Mouse (Mus musculus): ENCODE data around the gene Tagap1. TPM values are rescaled to one million over a fixed set of nuclear protein-coding genes. Genes with fewer than 3 reads are reported as not detected.
"Not testable (repeated sequence)": the region's sequence is repeated elsewhere in the genome, so short reads cannot be mapped to it uniquely, and the experiment has no call there.

Gene Tagap1
- total RNA-seq (2017) = 53.8 and 57.4 TPM in 2 replicates

DNA sequence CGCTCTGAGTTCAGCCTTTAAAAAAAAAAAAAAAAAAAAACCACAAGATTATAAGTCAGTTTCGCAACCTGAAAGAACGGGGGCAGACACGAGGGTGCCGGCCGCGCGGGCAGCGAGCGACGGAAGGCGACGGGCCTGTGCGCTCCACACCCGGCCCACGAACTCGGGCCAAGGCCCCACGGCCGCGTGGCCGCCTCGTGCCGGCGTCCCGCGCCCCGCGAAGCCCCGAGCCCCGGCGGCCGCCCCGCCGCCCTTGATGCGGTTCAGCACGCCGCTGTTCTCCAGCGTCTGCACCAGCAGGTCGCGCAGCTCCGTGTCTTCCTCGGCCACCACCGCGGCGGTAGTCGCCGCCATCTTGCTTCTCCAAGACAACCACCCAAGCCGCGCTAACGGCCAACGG, at the start of gene Tagap1:
Gene Tagap1, minus strand, starts transcription at position 381 of the 400 bp plus-strand sequence.
- not testable (repeated sequence) for ATAC-seq (replicated peaks in 1 of 2; ENCODE audit: insufficient read depth in 1 of 2, low FRiP score in 2 of 2, low TSS enrichment in 1 of 2, low read depth in 1 of 2, poor library complexity in 2 of 2, severe bottlenecking in 2 of 2)

DNA sequence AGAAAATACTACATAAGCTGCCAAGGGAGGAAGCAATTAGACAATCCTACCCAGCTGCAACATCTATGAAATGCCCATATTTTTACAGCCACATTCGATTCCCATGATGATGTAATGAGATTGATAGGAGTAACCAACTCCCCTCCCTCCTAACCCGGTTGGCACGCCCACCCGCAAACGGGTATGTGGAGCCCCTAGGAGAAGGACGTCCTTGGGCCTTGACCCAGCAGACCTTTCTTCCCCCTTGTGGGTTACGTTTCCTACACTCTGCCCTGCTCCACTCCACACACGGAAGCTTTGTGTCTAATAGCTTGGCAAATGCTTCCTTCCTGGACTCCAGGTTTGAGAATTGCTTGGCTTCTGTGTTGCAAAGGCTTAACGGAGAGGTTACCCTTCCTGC, 48.9 kb upstream of the Tagap1 start:
- peak; percentile 76 to 80 for ATAC-seq (replicated peaks in 1 of 2; ENCODE audit: insufficient read depth in 1 of 2, low FRiP score in 2 of 2, low TSS enrichment in 1 of 2, low read depth in 1 of 2, poor library complexity in 2 of 2, severe bottlenecking in 2 of 2)

DNA sequence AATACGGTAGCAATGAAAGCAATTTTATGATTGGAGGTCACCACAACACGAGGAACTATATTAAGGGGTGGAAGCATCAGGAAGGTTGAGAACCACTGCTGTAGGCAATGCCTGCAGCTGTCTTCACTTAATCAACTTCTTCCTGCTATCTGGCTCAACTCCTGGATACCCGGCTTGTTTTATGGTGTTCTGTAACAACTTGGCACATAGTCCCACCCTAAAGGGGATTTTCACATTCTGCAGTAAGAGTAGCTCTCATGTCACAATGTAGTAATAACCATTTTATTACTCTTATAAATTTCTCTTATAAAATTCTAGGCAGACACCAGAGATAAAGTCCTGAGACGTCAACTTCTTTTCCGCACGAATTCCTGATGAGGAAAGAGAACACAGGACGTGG, 48.5 kb upstream of the Tagap1 start:
- ATAC-seq (replicated peaks in 1 of 2; ENCODE audit: insufficient read depth in 1 of 2, low FRiP score in 2 of 2, low TSS enrichment in 1 of 2, low read depth in 1 of 2, poor library complexity in 2 of 2, severe bottlenecking in 2 of 2) = not testable (repeated sequence)

DNA sequence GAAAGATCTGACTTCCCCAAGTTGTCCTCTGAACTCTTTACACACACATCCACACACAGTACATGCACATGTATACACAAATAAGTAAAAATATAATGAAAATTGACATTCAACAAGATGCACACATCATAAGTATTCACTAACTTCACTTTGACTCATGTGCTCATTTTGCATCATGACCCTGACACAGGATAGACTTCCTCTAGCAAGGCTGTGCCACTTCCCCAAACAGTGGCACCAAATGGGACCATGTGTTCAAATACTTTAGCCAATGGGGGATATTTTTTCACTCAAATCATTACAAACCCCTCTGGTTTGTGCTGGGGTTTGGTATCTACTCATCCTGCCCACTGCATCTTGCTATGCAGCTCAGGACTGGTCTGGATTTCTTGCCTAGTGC, 47.9 kb upstream of the Tagap1 start:
- not testable (repeated sequence) for ATAC-seq (replicated peaks in 1 of 2; ENCODE audit: insufficient read depth in 1 of 2, low FRiP score in 2 of 2, low TSS enrichment in 1 of 2, low read depth in 1 of 2, poor library complexity in 2 of 2, severe bottlenecking in 2 of 2)

DNA sequence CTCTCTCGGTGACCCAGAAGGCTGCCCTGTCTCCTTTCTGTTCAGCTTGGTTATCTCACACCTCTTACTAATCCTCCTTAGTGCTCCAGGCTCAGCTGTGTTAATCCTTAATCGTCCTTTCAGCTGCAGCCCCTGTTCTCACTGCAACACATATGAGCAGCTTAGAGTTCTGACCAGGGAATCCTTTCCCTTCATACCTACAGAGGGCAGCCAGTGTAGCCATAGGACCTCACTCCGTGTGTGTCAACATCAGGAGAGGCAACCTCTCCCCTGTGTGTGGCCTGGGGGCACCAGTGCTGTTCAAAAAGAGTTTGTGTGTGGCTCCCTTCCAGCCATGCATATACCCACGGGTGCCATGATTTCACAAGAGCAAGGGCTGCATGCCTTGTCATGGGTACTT, 44.7 kb upstream of the Tagap1 start:
- not testable (repeated sequence) for ATAC-seq (replicated peaks in 1 of 2; ENCODE audit: insufficient read depth in 1 of 2, low FRiP score in 2 of 2, low TSS enrichment in 1 of 2, low read depth in 1 of 2, poor library complexity in 2 of 2, severe bottlenecking in 2 of 2)

DNA sequence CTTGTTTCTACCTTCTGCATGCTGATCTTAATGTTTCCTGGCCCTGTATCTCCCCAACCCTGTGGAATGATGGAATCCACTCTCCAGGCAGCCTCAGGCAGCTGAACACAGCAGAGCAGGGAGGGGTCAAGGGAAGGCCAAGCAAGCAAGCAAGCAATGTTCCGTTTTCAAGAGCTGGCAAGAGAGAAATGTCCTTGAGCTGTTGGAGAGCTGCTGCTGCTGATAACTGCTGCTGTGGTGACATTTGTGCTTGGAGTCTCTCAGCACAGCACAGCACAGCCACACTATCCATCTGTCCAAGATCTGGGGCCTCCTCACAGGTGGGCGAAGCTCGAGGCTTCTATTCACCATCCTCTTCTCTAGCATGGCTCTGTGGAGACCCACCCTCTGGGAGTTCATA, 42.4 kb upstream of the Tagap1 start:
- ATAC-seq (replicated peaks in 1 of 2; ENCODE audit: insufficient read depth in 1 of 2, low FRiP score in 2 of 2, low TSS enrichment in 1 of 2, low read depth in 1 of 2, poor library complexity in 2 of 2, severe bottlenecking in 2 of 2) = not testable (repeated sequence)

DNA sequence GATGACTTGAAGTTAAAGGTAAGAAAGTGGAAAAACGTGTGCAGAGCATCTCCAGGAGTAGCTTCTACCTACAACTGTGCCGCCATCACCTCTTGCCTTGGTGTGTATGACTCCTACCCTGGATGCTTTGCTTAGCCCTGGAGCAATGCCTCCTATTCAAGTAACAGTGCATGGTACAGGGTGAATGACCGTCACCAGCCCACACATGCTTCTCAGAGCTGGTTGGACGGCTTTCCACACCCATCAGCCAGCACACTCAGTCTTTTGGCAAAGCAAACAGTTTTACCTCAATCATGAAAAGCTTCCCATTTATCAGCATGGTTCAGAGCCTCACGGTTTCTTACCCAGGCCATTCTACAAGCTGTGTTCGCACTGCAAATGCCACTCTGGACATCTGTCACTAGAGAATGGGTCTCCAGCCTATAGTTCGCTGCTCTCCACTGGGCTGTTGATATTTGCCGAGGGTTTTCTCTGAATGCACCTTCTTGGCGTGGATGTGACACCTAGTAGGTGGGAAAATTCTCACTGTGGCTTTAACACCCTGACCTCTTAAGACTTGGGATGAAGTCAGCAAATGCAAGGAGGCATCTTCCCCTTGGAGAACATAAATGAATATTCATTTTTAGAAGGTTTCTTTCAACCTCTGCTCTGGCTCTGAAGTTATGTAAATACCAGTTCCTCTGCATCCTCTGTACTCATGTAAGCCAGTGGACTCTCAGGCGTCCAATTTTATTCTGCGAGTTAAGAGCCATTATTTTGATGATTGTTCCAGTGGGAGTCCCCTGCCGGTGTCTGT, 41.0 kb upstream of the Tagap1 start:
- not testable (repeated sequence) for ATAC-seq (replicated peaks in 1 of 2; ENCODE audit: insufficient read depth in 1 of 2, low FRiP score in 2 of 2, low TSS enrichment in 1 of 2, low read depth in 1 of 2, poor library complexity in 2 of 2, severe bottlenecking in 2 of 2)

DNA sequence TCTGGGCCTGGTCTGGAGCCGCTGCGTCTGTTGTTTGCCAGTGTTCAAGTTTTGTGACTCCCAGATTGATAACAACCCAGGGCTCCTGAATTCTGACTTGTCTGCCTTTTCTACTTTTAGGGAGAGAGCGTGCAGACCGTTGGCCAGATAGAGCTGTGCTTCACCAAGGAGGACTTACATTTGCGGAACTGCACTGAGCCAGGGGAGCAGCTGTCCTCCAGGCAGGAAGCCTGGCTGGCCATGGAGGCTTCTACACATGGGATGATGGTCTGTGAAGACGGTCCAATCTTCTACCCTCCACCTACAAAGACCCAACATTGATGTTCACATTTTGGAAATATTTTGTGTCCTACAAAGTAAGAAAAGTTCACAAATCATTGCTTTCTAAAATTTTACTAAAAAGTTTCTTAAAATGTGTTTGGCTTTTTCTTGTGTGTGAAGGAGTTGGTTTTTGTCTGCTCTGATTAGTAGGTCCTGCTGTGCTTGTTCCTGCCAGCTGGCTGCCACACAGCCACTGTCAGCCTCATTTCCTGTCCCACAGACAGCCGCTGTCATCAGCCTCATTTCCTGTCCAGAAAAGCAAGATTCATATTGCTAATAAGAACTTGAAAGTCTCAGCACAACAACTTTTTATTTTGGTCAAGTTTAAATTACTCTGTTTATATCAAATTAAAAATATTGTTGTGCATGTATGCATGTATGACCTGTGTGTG, 37.0 kb upstream of the Tagap1 start:
- ATAC-seq (replicated peaks in 1 of 2; ENCODE audit: insufficient read depth in 1 of 2, low FRiP score in 2 of 2, low TSS enrichment in 1 of 2, low read depth in 1 of 2, poor library complexity in 2 of 2, severe bottlenecking in 2 of 2) = not testable (repeated sequence)

DNA sequence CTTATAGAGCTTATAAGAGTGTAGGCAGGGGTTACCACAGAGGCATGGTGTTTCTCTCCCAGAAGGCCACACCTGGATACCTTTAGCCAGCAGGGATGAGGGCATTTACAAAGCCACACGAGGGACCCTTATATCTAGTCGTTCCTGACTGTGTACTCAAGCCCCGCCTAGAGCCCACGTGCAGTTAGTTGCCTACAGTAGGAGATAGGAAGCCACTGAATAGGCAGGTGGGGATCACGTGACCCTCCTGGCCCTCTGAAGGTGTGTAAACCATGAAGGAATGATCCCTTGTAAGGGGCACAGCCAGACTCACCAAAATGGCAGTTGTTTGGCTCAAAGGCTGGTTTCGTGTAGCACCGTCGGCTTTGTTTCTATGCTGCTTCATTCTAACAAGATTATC, 35.9 kb upstream of the Tagap1 start:
- not testable (repeated sequence) for ATAC-seq (replicated peaks in 1 of 2; ENCODE audit: insufficient read depth in 1 of 2, low FRiP score in 2 of 2, low TSS enrichment in 1 of 2, low read depth in 1 of 2, poor library complexity in 2 of 2, severe bottlenecking in 2 of 2)

DNA sequence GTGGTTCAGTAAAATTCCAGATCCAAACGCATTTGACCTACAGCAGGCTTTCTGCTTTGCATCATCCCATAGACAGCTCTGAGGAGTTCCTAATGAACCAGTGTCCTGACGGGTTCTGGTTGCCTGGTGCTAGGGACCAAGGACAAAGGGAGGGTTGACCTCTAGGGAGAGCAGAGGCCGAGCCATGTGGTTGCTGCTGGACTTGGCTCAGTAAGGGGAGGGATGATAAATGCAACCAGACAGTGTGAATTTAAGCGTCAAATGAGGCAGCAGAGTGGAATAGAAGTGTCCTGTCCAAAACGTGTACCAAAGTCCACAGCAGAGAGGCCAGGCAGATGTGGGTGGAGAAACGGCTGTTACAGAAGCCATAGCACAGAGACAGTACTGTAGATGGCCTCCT, 34.5 kb upstream of the Tagap1 start:
- ATAC-seq (replicated peaks in 1 of 2; ENCODE audit: insufficient read depth in 1 of 2, low FRiP score in 2 of 2, low TSS enrichment in 1 of 2, low read depth in 1 of 2, poor library complexity in 2 of 2, severe bottlenecking in 2 of 2) = not testable (repeated sequence)

DNA sequence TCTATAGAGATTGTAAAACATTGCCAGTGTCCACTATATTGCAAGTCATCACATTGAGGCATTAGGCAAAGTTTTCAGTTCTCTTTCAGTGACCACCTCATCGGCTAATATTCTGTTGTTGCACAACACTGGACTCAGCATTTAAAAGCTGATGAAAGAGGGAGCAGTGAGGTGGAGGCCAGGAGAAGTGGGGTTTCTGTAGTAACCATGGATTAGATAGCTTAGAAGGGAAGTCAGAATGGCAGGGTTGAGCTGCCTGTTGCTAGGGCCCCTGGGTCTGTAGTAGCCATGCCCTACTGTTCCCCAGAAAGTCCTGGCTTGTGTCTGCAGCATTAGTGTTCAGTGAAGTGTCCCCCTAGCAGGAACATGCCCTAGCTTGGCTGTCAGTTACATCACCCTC, 25.2 kb upstream of the Tagap1 start:
- not testable (repeated sequence) for ATAC-seq (replicated peaks in 1 of 2; ENCODE audit: insufficient read depth in 1 of 2, low FRiP score in 2 of 2, low TSS enrichment in 1 of 2, low read depth in 1 of 2, poor library complexity in 2 of 2, severe bottlenecking in 2 of 2)

DNA sequence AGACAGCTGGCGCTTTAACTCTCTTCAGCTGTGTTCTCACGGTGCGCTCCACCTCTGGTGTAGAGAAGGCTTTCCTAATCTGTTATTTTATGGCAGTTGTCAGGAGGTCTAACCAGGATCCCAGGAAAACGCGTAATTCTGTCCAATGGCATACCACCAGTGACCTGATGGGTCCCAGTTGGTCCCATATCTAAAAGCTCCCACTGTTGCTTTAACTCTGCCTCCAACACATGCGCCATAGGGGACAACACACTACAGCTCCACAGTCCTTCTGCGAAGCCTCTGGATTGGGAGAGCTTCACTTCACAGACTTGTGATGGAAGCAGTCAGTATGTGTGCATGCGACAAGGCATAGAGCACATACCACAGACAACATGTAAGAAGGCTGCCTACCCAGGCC, 19.2 kb upstream of the Tagap1 start:
- not testable (repeated sequence) for ATAC-seq (replicated peaks in 1 of 2; ENCODE audit: insufficient read depth in 1 of 2, low FRiP score in 2 of 2, low TSS enrichment in 1 of 2, low read depth in 1 of 2, poor library complexity in 2 of 2, severe bottlenecking in 2 of 2)

DNA sequence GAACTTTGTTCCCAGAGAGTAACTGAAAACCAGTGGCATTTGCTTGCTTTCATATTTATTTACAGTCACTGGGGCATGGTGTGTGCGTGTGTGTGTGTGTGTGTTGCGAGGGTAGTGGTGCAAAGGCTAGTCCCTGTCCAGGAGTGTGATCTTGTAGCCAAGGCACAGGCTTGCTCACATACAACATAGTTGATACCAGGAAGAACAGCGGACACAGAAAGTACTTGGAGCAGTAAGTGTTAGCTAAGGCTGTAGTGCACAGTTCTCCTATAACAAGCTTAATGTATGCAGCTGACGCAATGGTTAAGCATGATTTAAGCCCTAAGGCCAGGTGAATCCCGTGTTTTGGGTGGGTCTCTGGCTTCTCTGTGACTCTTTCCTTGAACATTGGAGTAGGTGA, 18.4 kb upstream of the Tagap1 start:
- not testable (repeated sequence) for ATAC-seq (replicated peaks in 1 of 2; ENCODE audit: insufficient read depth in 1 of 2, low FRiP score in 2 of 2, low TSS enrichment in 1 of 2, low read depth in 1 of 2, poor library complexity in 2 of 2, severe bottlenecking in 2 of 2)

DNA sequence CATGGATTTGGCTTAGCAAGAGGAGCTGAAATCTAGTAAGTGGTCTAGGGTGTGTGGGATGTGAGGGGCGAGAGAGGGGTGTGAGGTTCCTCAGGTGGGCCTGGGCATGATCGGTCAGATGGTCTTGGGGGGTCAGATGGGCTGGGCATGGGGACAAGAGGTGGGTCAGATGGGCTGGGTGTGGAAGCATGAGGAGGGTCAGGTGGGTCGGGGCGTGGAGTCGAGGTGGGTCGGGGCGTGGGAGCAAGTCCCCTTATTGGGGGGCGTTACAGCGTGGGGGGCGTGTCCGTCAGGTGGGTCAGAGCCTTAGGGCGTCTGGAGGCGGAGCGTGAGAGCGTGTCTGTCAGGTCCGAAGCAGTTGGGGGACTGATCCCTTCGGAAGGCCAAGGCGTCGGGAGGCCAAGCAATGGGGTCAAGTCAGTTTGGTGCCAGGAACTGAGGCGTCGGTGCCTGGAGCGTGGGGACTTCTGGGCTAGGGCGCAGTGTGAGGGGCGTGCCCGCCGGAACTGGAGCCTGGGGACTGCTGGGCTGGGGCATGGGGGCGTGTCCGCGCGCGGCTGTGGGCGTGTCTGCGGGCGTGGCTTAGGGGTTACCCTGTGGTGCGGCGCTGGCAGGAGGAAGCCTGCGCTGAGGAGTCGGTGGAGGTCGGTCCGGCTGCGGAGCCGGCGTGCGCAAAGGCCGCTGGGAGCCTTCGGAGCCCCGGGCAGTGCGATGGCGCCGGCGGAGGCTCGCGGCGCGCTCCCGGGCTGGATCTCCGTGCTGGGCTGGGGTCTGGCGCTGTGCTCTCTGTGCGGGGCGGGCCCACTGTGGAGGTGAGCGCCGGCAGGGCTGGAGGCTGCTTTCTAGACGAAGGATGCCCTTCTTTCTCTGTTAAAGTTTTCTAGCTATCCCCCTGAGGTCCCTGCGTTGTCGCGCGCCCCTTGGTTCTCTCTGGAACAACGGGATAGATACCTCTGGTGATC, 17.6 kb upstream of the Tagap1 start, which contains the start of gene Gm49721:
Gene Gm49721, plus strand, starts transcription at position 618 of the 962 bp plus-strand sequence.
- ATAC-seq (replicated peaks in 1 of 2; ENCODE audit: insufficient read depth in 1 of 2, low FRiP score in 2 of 2, low TSS enrichment in 1 of 2, low read depth in 1 of 2, poor library complexity in 2 of 2, severe bottlenecking in 2 of 2) = peak; percentile 93 to 96

DNA sequence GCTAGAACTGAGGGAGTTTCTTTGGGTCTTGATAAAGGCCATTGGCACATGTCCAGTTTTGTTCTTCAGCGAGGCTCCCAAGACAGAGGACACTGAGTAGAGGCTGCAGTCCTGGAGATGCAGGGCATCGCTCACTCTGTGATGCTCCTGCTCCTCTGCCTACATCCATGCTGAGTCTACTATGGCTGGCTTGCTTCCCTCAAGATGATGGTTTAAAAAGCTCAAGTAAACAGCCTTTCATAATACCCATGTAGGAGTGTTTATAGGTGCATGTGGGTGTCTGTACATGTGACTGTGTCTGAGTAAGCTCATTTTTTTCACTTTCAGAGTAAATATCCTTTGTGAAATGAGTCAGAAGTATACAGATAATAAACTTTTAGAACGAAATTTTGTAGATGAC, 14.0 kb upstream of the Tagap1 start:
- ATAC-seq (replicated peaks in 1 of 2; ENCODE audit: insufficient read depth in 1 of 2, low FRiP score in 2 of 2, low TSS enrichment in 1 of 2, low read depth in 1 of 2, poor library complexity in 2 of 2, severe bottlenecking in 2 of 2) = not testable (repeated sequence)

DNA sequence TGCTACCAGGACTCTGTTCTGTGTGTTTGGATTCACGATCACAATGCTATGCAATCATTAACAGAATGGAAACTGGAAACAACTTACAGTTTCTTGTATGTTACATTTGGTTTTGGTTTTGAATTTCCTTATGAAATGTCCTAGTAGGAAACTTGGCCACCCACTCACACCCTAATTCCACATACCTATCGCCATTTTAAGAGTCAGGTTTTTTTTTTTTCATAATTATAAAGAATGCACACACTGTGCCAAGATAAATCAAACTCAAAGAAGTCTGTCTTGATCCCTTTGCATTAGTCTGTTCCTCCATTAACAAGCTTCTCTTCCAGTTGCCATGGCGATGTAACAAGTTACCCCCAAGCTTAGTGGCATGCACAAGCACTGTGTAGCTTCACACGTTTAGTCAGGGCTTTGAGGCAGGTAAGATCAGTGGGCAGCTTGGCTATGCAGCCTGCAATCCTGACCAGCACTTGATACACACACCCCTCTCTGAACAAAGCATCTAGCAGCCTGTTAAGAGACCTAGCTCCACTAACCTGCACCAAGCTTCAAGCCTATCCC, 12.0 kb upstream of the Tagap1 start:
- ATAC-seq (replicated peaks in 1 of 2; ENCODE audit: insufficient read depth in 1 of 2, low FRiP score in 2 of 2, low TSS enrichment in 1 of 2, low read depth in 1 of 2, poor library complexity in 2 of 2, severe bottlenecking in 2 of 2) = not testable (repeated sequence)

DNA sequence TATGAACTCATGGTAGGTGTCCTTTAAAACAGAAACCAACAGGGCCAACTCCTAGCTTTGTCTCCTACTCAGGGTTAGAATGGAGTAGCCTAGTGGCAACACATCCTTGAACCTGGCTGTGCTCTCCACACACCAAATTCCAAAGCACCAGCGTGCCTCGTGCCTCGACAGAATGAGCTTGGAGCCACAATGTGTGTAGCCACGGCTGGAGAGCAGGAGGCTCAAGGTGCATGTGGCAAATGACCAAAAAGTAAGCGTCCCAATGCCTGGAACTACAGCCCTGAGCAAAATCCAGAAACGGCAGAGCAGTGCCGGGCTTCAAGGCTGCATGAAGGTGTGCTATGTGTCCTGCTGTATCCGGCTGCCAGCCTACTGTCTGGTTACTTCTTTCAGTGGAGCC, 10.3 kb upstream of the Tagap1 start:
- ATAC-seq (replicated peaks in 1 of 2; ENCODE audit: insufficient read depth in 1 of 2, low FRiP score in 2 of 2, low TSS enrichment in 1 of 2, low read depth in 1 of 2, poor library complexity in 2 of 2, severe bottlenecking in 2 of 2) = not testable (repeated sequence)

Measured in hematopoietic stem cell, adult 5-6 weeks (primary cell).